Mouse (Mus musculus) myocyte (in vitro differentiated cells): ENCODE results near the gene Svs5. TPM values are rescaled to one million over a fixed set of nuclear protein-coding genes. Genes with fewer than 3 reads are reported as not detected.

Experiments
- H3K27me3 ChIP-seq: one replicate; pipeline ENCODE4 v1.6.1; 2011; ENCODE audit not compliant: control insufficient read depth, insufficient read depth, insufficient read length
- H3K36me3 ChIP-seq: one replicate; pipeline ENCODE4 v1.6.1; 2011; ENCODE audit not compliant: control insufficient read depth, insufficient read depth
- H3K4me2 ChIP-seq: one replicate; pipeline ENCODE4 v1.6.1; 2011; ENCODE audit warnings: low read depth, control low read depth
- H3K4me3 ChIP-seq: one replicate; pipeline ENCODE4 v1.5.1; 2011; ENCODE audit warnings: mild to moderate bottlenecking, control low read depth, moderate library complexity
- H3K79me2 ChIP-seq: one replicate; pipeline ENCODE4 v1.6.1; 2011; ENCODE audit not compliant: control insufficient read depth, insufficient read depth
- H3ac ChIP-seq: one replicate; pipeline ENCODE4 v1.6.1; 2011; ENCODE audit not compliant: control insufficient read depth, insufficient read length
- E2F4 ChIP-seq: IDR thresholded peaks from one replicate; pipeline ENCODE4 v1.6.1; 2011; ENCODE audit warnings: mild to moderate bottlenecking, control low read depth, moderate library complexity; ENCODE audit not compliant: insufficient read depth
- POLR2A ChIP-seq: IDR thresholded peaks from one replicate; pipeline ENCODE4 v1.6.1; 2011; ENCODE audit warnings: low read depth, mild to moderate bottlenecking, control low read depth, moderate library complexity; ENCODE audit not compliant: insufficient read length
- POLR2AphosphoS2 ChIP-seq: IDR thresholded peaks from one replicate; pipeline ENCODE4 v1.6.1; 2011; ENCODE audit warnings: low read depth, control low read depth; ENCODE audit not compliant: insufficient read length
- REST ChIP-seq: IDR thresholded peaks from one replicate; pipeline ENCODE4 v1.6.1; 2011; ENCODE audit warnings: mild to moderate bottlenecking, control low read depth, moderate library complexity; ENCODE audit not compliant: insufficient read depth, insufficient read length
- TCF12 ChIP-seq: IDR thresholded peaks from one replicate; pipeline ENCODE4 v1.6.1; 2011; ENCODE audit warnings: mild to moderate bottlenecking, control low read depth; ENCODE audit not compliant: poor library complexity, insufficient read depth, severe bottlenecking
- USF1 ChIP-seq: IDR thresholded peaks from one replicate; pipeline ENCODE4 v1.6.1; 2011; ENCODE audit warnings: low read depth, mild to moderate bottlenecking, control low read depth, moderate library complexity
- polyA plus RNA-seq: library from polyadenylated mRNA; unstranded; fragments of >200 nt; fragmentation: generic; extraction: Trizol; gene quantifications from one replicate; pipeline ENCODE4 v1.2.1, GENCODE M21; 2012; ENCODE audit warnings: missing spikeins

The Svs5 gene
- polyA plus RNA-seq, 1 experiment, result not detected

DNA sequence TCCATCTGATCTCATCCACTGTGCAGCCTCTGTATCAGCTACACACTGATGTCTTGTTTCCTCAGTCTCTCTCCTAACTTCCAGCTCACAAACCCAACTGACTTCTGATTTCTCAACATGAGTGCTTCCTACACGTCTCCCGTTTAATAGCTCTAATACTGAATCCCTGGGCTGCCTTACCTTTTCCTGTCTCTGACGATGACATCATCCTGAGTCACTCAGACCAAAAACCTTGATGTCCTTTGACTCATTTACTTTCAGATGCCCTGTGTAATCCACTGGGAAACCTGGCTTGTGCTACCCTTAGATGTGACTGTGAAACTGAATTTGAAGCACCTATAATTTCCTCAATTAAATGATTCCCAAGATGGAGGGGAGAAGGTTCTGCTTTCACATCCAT is 50.4 kb downstream of the Svs5 start:
- no peak overlapping the region for H3ac ChIP-seq
- H3K27me3 ChIP-seq, result no peaks in the 10 kb centered on the region
- H3K4me3 ChIP-seq, result no peak overlapping the region
- H3K36me3 ChIP-seq, result no peaks in the 10 kb centered on the region
- TF ChIP-seq TCF12 (no peak), POLR2A (no peak), POLR2AphosphoS2 (no peak), REST (no peak), USF1 (no peak), E2F4 (no peak)
- H3K4me2 ChIP-seq, result no peak overlapping the region
- H3K79me2 ChIP-seq, result no peaks in the 10 kb centered on the region

Other genes starting within 250 kb of the Svs5 start
- gene Kcns1, start 161.6 kb upstream of the Svs5 start, polyA plus RNA-seq, result not detected
- not detected for gene Wfdc5, start 150.0 kb upstream of the Svs5 start, polyA plus RNA-seq
- not detected for gene Wfdc12, start 142.1 kb upstream of the Svs5 start, polyA plus RNA-seq
- gene Wfdc15a, start 132.6 kb upstream of the Svs5 start, polyA plus RNA-seq, result not detected
- not detected for gene Wfdc15b, start 111.1 kb upstream of the Svs5 start, polyA plus RNA-seq
- gene Svs2, start 94.3 kb upstream of the Svs5 start, polyA plus RNA-seq, result not detected
- not detected for gene Svs3b, start 76.1 kb upstream of the Svs5 start, polyA plus RNA-seq
- gene Svs4, start 54.3 kb upstream of the Svs5 start, polyA plus RNA-seq, result not detected
- not detected for gene Svs3a, start 43.5 kb upstream of the Svs5 start, polyA plus RNA-seq
- gene Svs6, start 16.0 kb upstream of the Svs5 start, polyA plus RNA-seq, result not detected
- gene Slpi, start 56.4 kb downstream of the Svs5 start, polyA plus RNA-seq, result 9.4 TPM
- gene Rbpjl, start 70.4 kb downstream of the Svs5 start, polyA plus RNA-seq, result 0.06 TPM
- 0.01 TPM for gene Matn4, start 72.4 kb downstream of the Svs5 start, polyA plus RNA-seq
- 52.4 TPM for gene Sdc4, start 111.1 kb downstream of the Svs5 start, polyA plus RNA-seq
- gene Sys1, start 124.2 kb downstream of the Svs5 start, polyA plus RNA-seq, result 47.6 TPM
- gene Gm20458, start 128.2 kb downstream of the Svs5 start, polyA plus RNA-seq, result 31.6 TPM
- not detected for gene Trp53tg5, start 141.0 kb downstream of the Svs5 start, polyA plus RNA-seq
- 16.4 TPM for gene Dbndd2, start 153.4 kb downstream of the Svs5 start, polyA plus RNA-seq
- 79.2 TPM for gene Pigt, start 164.8 kb downstream of the Svs5 start, polyA plus RNA-seq
- not detected for gene Wfdc2, start 229.7 kb downstream of the Svs5 start, polyA plus RNA-seq
- not detected for gene Spint3, start 240.7 kb downstream of the Svs5 start, polyA plus RNA-seq